Mouse (Mus musculus): ENCODE data around the gene Ccr4.
A peak's percentile ranks its signal among the peaks of the same experiment; 100 is the strongest.

Gene Ccr4

GRCm38 (mm10) chr9:114504816-114505215 is at the start of gene Ccr4:
Ccr4 (minus strand) TSS chr9:114504916.
- DNase-seq, result no peak

GRCm38 (mm10) chr9:114553828-114554227 is 49.1 kb upstream of the Ccr4 start:
- DNase-seq, result no peak

- DNase-seq, result no peak
These were observed 45.3 kb upstream of the Ccr4 start for GRCm38 (mm10) chr9:114550033-114550432.

GRCm38 (mm10) chr9:114549117-114549516 is 44.4 kb upstream of the Ccr4 start:
- DNase-seq, result no peak

- DNase-seq, result no peak
These were observed 43.8 kb upstream of the Ccr4 start for GRCm38 (mm10) chr9:114548496-114548895.

- no peak for DNase-seq
These were observed 42.9 kb upstream of the Ccr4 start for GRCm38 (mm10) chr9:114547643-114548077.

GRCm38 (mm10) chr9:114546765-114547164 is 42.0 kb upstream of the Ccr4 start:
- no peak for DNase-seq

- no peak for DNase-seq
These were observed 40.2 kb upstream of the Ccr4 start for GRCm38 (mm10) chr9:114544754-114545393.

GRCm38 (mm10) chr9:114543882-114544753 is 39.4 kb upstream of the Ccr4 start:
- DNase-seq, result no peak

GRCm38 (mm10) chr9:114541279-114541741 is 36.6 kb upstream of the Ccr4 start:
- DNase-seq, result no peak

- no peak for DNase-seq
These were observed 34.4 kb upstream of the Ccr4 start for GRCm38 (mm10) chr9:114538996-114539563.

GRCm38 (mm10) chr9:114536628-114537027 is 31.9 kb upstream of the Ccr4 start:
- no peak for DNase-seq

GRCm38 (mm10) chr9:114534747-114535517 is 30.2 kb upstream of the Ccr4 start:
- peak; percentile 27 for DNase-seq

GRCm38 (mm10) chr9:114533848-114534247 is 29.1 kb upstream of the Ccr4 start:
- no peak for DNase-seq

- DNase-seq, result no peak
These were observed 26.6 kb upstream of the Ccr4 start for GRCm38 (mm10) chr9:114531276-114531675.

- no peak for DNase-seq
These were observed 23.9 kb upstream of the Ccr4 start for GRCm38 (mm10) chr9:114528680-114529048.

GRCm38 (mm10) chr9:114527992-114528679 is 23.4 kb upstream of the Ccr4 start:
- no peak for DNase-seq

- no peak for DNase-seq
These were observed 22.4 kb upstream of the Ccr4 start for GRCm38 (mm10) chr9:114527085-114527484.

- no peak for DNase-seq
These were observed 21.9 kb upstream of the Ccr4 start for GRCm38 (mm10) chr9:114526581-114526980.

- no peak for DNase-seq
These were observed 21.2 kb upstream of the Ccr4 start for GRCm38 (mm10) chr9:114525891-114526290.

GRCm38 (mm10) chr9:114525073-114525633 is 20.4 kb upstream of the Ccr4 start:
- DNase-seq, result no peak

GRCm38 (mm10) chr9:114522501-114522900 is 17.8 kb upstream of the Ccr4 start:
- DNase-seq, result no peak
